Mouse (Mus musculus) ES-E14 (cell line): ENCODE results near the gene Tmem205. TPM values are rescaled to one million over a fixed set of nuclear protein-coding genes. Genes with fewer than 3 reads are reported as not detected.

Source experiments
- DNase-seq: peaks from one replicate; pipeline ENCODE4 v3.0.0-alpha.2; 2013; ENCODE audit warnings: low read depth, low spot score
- H3K27ac ChIP-seq: 2 replicates; pipeline ENCODE4 v1.5.1; 2012; ENCODE audit warnings: low read depth, mild to moderate bottlenecking, low read length, moderate library complexity, mixed read lengths; ENCODE audit not compliant: poor library complexity, insufficient read depth, severe bottlenecking
- H3K36me3 ChIP-seq: 2 replicates; pipeline ENCODE4 v1.6.1; 2012; ENCODE audit warnings: mild to moderate bottlenecking, low read length, moderate library complexity, mixed read lengths; ENCODE audit not compliant: control insufficient read depth, poor library complexity, insufficient read depth, severe bottlenecking
- H3K4me1 ChIP-seq, 2 experiments: fragments of 150-350 bp in 1 of 2; sonication (generic) in 1 of 2; 2 replicates each; pipeline ENCODE4 v1.6.1; 2012; ENCODE audit warnings: low read length in 2 of 2, mild to moderate bottlenecking in 1 of 2, mixed read lengths in 1 of 2; ENCODE audit not compliant: control insufficient read depth in 2 of 2, insufficient read depth in 2 of 2, poor library complexity in 1 of 2
- H3K4me3 ChIP-seq, 2 experiments: fragments of 150-350 bp in 1 of 2; sonication (generic) in 1 of 2; 2 replicates each; pipeline ENCODE4 v1.5.1; 2012; ENCODE audit warnings: low read length in 2 of 2, low read depth in 1 of 2, mild to moderate bottlenecking in 1 of 2, mixed read lengths in 1 of 2; ENCODE audit not compliant: insufficient read depth in 1 of 2, poor library complexity in 1 of 2, severe bottlenecking in 1 of 2
- H3K9ac ChIP-seq: 2 replicates; pipeline ENCODE4 v1.6.1; 2012; ENCODE audit warnings: low read depth, mild to moderate bottlenecking, low read length, mixed read lengths; ENCODE audit not compliant: poor library complexity, insufficient read depth, severe bottlenecking
- H3K9me3 ChIP-seq: fragments of 150-350 bp; sonication (generic); 2 replicates; pipeline ENCODE4 v1.6.1; 2012; ENCODE audit warnings: low read depth, mild to moderate bottlenecking, low read length; ENCODE audit not compliant: control insufficient read depth, insufficient read depth
- CHD2 ChIP-seq: IDR thresholded peaks from 2 replicates; pipeline ENCODE4 v1.6.1; 2014; ENCODE audit warnings: mild to moderate bottlenecking, low read depth, low read length, inconsistent platforms
- HCFC1 ChIP-seq: IDR thresholded peaks from 2 replicates; pipeline ENCODE4 v1.6.1; 2012; ENCODE audit warnings: low read length, inconsistent platforms, borderline replicate concordance; ENCODE audit not compliant: insufficient read depth
- MAFK ChIP-seq: IDR thresholded peaks from 2 replicates; pipeline ENCODE4 v1.6.1; 2014; ENCODE audit warnings: mild to moderate bottlenecking, low read depth, low read length, inconsistent platforms; ENCODE audit not compliant: insufficient read depth
- ZC3H11A ChIP-seq: IDR thresholded peaks from 2 replicates; pipeline ENCODE4 v1.6.1; 2012; ENCODE audit warnings: low read depth, mild to moderate bottlenecking, inconsistent platforms, low read length, borderline replicate concordance
- ZNF384 ChIP-seq: IDR thresholded peaks from 2 replicates; pipeline ENCODE4 v1.6.1; 2012; ENCODE audit warnings: low read depth, low read length, inconsistent platforms
- in situ Hi-C, 2 experiments: fragments of 600-800 bp; cut with MboI; formaldehyde crosslinking; loops; one replicate each; pipeline ENCODE4 v1.15.1; 2025; ENCODE audit warnings: low sequenced_read_pairs in 2 of 2, inconsistent platforms in 1 of 2; ENCODE audit not compliant: unreplicated experiment in 2 of 2
- total RNA-seq: library from RNA; depleted of rRNA; stranded (reverse); fragments of 300-350 nt; gene quantifications from 2 replicates; pipeline ENCODE4 v1.2.3, GENCODE M21; 2012; rRNA removed

Tmem205 gene
- total RNA-seq, result 38.1 and 75.3 TPM in 2 replicates

GRCm38 (mm10) chr9:21927208-21927753 is at the start of gene Tmem205, which contains the start of gene Ccdc159:
Gene Tmem205 (minus strand): TSS chr9:21927556.
Gene Ccdc159 (plus strand): TSS chr9:21927471.
- Histone ChIP-seq H3K9ac (peak within 1 kb of the TSS; percentile 80), H3K27ac (no peak within 1 kb of the TSS), H3K4me1 (peaks cover 0 to 7% of the 10 kb centered on the region in 2 experiments; a peak in 2 of 4 replicates), H3K36me3 (peaks cover 9% of the 10 kb centered on the region; the same call in 1 of the 2 replicates), H3K4me3 (peak within 1 kb of the TSS; percentile 71 to 79), H3K9me3 (no peaks in the 10 kb centered on the region)
- peak; percentile 46; the same call in 1 of the 2 replicates for TF ChIP-seq HCFC1
- no peak for TF ChIP-seq MAFK
- peak; percentile 35; the same call in 1 of the 2 replicates for TF ChIP-seq CHD2
- TF ChIP-seq ZNF384, result no peak
- in situ Hi-C loops, result no loop called here
- peak; percentile 94 for DNase-seq

- Histone ChIP-seq H3K36me3 (no peaks in the 10 kb centered on the region), H3K4me3 (no peak overlapping the region), H3K4me1 (peaks cover 0 to 12% of the 10 kb centered on the region in 2 experiments; a peak in 2 of 4 replicates), H3K9me3 (no peaks in the 10 kb centered on the region), H3K27ac (no peak overlapping the region), H3K9ac (no peak overlapping the region)
- in situ Hi-C loops, result loop anchor here in 1 of 2 experiments (5.0 to 10.0 kb wide), 2 partner anchors 71 to 168 kb away; no protein-coding TSS in a partner anchor
- TF ChIP-seq MAFK, result no peak
- TF ChIP-seq HCFC1, result no peak
- no peak for TF ChIP-seq CHD2
- TF ChIP-seq ZNF384, result no peak
- no peak for TF ChIP-seq ZC3H11A
- DNase-seq, result no peak
Observed at GRCm38 (mm10) chr9:21976626-21977175, 49.3 kb upstream of the Tmem205 start.

- no peak overlapping the region for H3K9ac ChIP-seq
- in situ Hi-C loops, result no loop called here
- no peak overlapping the region for H3K4me3 ChIP-seq
- DNase-seq, result no peak
- TF ChIP-seq CHD2 (no peak), HCFC1 (no peak), MAFK (no peak), ZNF384 (no peak), ZC3H11A (no peak)
- no peaks in the 10 kb centered on the region for H3K4me1 ChIP-seq
- no peaks in the 10 kb centered on the region for H3K36me3 ChIP-seq
- H3K9me3 ChIP-seq, result no peaks in the 10 kb centered on the region
- no peak overlapping the region for H3K27ac ChIP-seq
Observed at GRCm38 (mm10) chr9:21969304-21969703, 41.9 kb upstream of the Tmem205 start.

DNA sequence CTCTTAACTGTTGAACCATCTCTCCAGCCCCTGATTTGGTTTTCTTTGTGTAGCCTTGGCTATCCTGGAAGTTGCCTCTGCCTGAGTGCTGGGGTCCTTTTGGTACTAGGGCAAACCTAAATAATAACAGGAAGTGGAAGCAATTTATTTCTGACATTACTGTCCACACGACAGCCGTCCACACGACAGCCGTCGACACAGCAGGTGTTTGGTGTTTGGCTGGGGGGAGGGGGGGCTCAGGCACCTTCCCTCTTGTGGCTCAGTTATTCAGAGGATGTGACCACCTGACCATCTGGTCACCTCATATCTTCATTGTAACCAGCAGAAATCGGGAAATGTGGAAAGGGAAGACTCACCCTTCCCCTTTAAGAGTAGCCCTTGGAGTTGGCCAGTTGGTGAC is 41.5 kb upstream of the Tmem205 start:
- DNase-seq, result no peak
- Histone ChIP-seq H3K4me1 (no peaks in the 10 kb centered on the region), H3K9ac (no peak overlapping the region), H3K36me3 (no peaks in the 10 kb centered on the region), H3K4me3 (no peak overlapping the region), H3K27ac (no peak overlapping the region), H3K9me3 (no peaks in the 10 kb centered on the region)
- in situ Hi-C loops, result no loop called here
- TF ChIP-seq MAFK, result no peak
- TF ChIP-seq CHD2, result no peak
- no peak for TF ChIP-seq ZC3H11A
- no peak for TF ChIP-seq HCFC1
